Mouse (Mus musculus) liver, embryonic 13.5 days (tissue): ENCODE measurements around the gene Gatb. TPM values are rescaled to one million over a fixed set of nuclear protein-coding genes. Genes with fewer than 3 reads are reported as not detected.
"Not testable (repeated sequence)": the region's sequence is repeated elsewhere in the genome, so short reads cannot be mapped to it uniquely, and the experiment has no call there.

Experiments used
- ATAC-seq: fragments of 200-750 bp; cut with Nextera tagmentation; 2 replicates; pipeline ENCODE4 v1.8.0; 2017; ENCODE audit warnings: low read depth, mild to moderate bottlenecking, moderate number of reproducible peaks, moderate library complexity
- DNase-seq: peaks from one replicate; pipeline ENCODE4 v3.0.0; 2022
- H3K27ac ChIP-seq: fragments of 300-500 bp; sonication (generic); 2 replicates; pipeline ENCODE4 v1.5.1; 2015; ENCODE audit warnings: moderate library complexity, mild to moderate bottlenecking, inconsistent platforms
- H3K27me3 ChIP-seq: fragments of 300-500 bp; sonication (generic); 2 replicates; pipeline ENCODE4 v1.6.1; 2015; ENCODE audit warnings: mild to moderate bottlenecking, inconsistent platforms
- H3K36me3 ChIP-seq: fragments of 300-500 bp; sonication (generic); 2 replicates; pipeline ENCODE4 v1.6.1; 2015; ENCODE audit warnings: mild to moderate bottlenecking, inconsistent platforms
- H3K4me1 ChIP-seq: fragments of 300-500 bp; sonication (generic); replicated peaks from 2 replicates; pipeline ENCODE4 v1.6.1; 2015; ENCODE audit warnings: inconsistent platforms
- H3K4me2 ChIP-seq: fragments of 300-500 bp; sonication (generic); 2 replicates; pipeline ENCODE4 v1.6.1; 2015; ENCODE audit warnings: inconsistent platforms, mild to moderate bottlenecking, moderate library complexity
- H3K4me3 ChIP-seq: fragments of 300-500 bp; sonication (generic); replicated peaks from 2 replicates; pipeline ENCODE4 v1.5.1; 2015; ENCODE audit warnings: mild to moderate bottlenecking, inconsistent platforms
- H3K9ac ChIP-seq: fragments of 300-500 bp; sonication (generic); 2 replicates; pipeline ENCODE4 v1.6.1; 2015; ENCODE audit warnings: mild to moderate bottlenecking, inconsistent platforms
- H3K9me3 ChIP-seq: fragments of 300-500 bp; sonication (generic); replicated peaks from 2 replicates; pipeline ENCODE4 v1.6.1; 2016; ENCODE audit warnings: inconsistent platforms
- WGBS: fragments of 180-500 bp; shearing (Covaris S2); methylation state at CpG from one replicate; pipeline ENCODE4 v1.1.7; 2015; ENCODE audit not compliant: insufficient replicate concordance; 5-methylcytosine and 5-hydroxymethylcytosine counted together
- polyA plus RNA-seq: library from polyadenylated mRNA; unstranded; fragments of >200 nt; fragmentation: Nextera tagmentation; extraction: Ambion mirVana; gene quantifications from 2 replicates; pipeline ENCODE4 v1.2.1, GENCODE M21; 2015

Gatb gene
- polyA plus RNA-seq, 1 experiment from 2014 or later, result 19.9 TPM

DNA sequence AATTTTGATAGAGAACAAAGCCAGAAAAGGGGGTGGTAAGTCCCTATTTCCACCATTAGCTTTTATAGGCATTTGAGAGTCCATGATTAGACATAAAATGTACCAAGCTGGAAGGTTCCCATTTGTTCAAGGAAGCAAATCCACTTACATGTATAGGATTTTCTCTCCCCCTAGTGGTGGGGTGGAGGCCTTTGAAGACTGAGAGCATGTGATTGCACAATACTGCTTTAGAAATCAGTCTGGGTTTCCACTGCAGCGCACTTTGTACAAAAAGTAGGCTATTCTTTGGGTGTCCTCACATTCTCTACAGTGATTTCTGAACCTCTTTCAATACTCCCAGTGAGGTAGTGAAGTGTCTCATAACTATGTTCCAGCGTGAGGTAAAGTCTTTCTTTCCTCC is 2.6 kb upstream of the Gatb start:
- Histone ChIP-seq H3K9ac (no peak overlapping the region), H3K27ac (no peak overlapping the region), H3K4me2 (no peak overlapping the region), H3K36me3 (no peaks in the 10 kb centered on the region), H3K4me3 (no peak overlapping the region), H3K9me3 (no peaks in the 10 kb centered on the region), H3K4me1 (peaks cover 14% of the 10 kb centered on the region), H3K27me3 (no peaks in the 10 kb centered on the region)
- ATAC-seq, result no peak
- no peak for DNase-seq
- WGBS, result 61% methylated on average over 2 of the region's 2 CpGs

DNA sequence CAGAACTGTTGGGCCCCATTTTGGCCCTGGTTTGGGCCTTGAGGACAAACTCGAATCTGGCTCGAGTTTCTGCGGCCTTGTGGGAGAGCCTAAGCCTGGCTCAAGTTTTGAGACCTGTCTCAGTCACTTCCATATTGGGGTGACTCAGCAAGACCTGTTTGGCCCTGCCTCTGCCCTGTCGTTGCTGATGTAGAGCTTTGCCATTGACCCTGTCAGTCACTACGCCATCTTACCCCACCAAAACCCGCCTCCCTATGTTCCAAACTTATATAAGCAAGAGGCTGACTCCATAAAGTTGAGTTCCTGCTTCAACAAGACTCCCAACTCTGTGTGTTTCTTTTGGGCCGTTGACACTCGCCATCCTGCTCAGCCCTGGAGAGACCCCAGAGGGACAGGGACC is 1.4 kb upstream of the Gatb start:
- DNase-seq, H3K27me3 ChIP-seq, ATAC-seq, H3K36me3 ChIP-seq, H3K4me3 ChIP-seq, H3K27ac ChIP-seq, H3K9ac ChIP-seq, H3K9me3 ChIP-seq: not testable (repeated sequence)
- 78% methylated on average over 8 of the region's 8 CpGs for WGBS
- peak overlapping the region; percentile 80; the same call in 1 of the 2 replicates for H3K4me2 ChIP-seq
- peaks cover 14% of the 10 kb centered on the region for H3K4me1 ChIP-seq

DNA sequence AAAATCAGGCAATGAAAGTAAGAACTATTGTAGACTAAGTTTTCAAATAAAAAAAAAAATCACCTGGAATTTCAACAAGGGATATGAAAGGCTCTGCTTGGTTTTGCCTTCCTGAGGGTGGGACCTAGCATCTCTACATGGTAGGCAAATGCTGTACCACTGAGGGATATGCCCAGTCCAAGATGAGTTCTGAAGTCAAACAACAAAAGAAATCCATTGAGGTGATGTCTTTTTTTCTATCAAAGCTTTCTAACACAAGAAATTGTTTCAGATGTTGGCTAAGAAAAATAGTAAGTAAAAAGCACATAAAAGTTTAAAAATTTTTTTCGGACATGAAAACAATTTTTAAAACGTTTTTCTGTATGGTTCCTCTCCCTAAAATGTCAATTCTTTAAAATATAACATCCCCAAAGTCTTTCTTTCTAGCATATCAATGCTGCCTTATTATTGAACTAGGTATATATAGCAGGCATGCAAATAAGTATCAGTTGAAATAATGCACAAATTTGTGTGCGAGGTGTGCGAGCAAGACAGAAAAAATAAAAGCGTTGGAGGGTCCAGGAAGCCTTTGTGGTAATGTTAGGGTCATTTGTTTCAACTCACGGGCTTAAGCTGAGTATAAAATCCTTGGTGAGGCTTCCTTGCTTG is 579 bp upstream of the Gatb start:
- Histone ChIP-seq H3K4me2 (peak overlapping the region; percentile 80), H3K4me3 (peak overlapping the region; percentile 71), H3K9ac (peak overlapping the region; percentile 69), H3K27ac (peak overlapping the region; percentile 55; the same call in 1 of the 2 replicates), H3K36me3 (no peaks in the 10 kb centered on the region), H3K9me3 (no peaks in the 10 kb centered on the region), H3K27me3 (no peaks in the 10 kb centered on the region), H3K4me1 (peaks cover 14% of the 10 kb centered on the region)
- no peak for DNase-seq
- 21% methylated on average over 6 of the region's 6 CpGs for WGBS
- peak; percentile 6; the same call in 1 of the 2 replicates for ATAC-seq

DNA sequence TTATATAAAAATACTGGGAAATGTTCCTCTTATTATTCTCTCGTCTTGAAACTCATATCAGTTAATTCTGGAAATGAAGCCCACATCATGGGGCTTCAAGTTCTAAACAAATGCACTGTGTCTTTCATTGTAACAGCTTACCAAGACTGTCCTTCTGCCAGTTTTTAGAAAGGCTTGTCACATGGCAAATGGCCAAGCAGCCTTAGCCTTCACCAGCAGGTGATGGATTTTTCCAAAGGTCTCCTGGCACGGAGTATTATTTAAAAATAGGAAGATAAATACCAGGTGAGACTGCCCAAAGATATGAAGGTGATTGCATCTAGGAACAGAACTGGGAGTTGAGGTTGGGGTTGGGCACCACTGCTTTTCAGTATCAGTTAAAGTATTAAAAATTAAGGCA is 8.8 kb downstream of the Gatb start:
- no peaks in the 10 kb centered on the region; the same call in 1 of the 2 replicates for H3K36me3 ChIP-seq
- no peak overlapping the region for H3K27ac ChIP-seq
- ATAC-seq (no peak), DNase-seq (no peak)
- peaks cover 44% of the 10 kb centered on the region for H3K4me1 ChIP-seq
- H3K4me2 ChIP-seq, result no peak overlapping the region
- H3K27me3 ChIP-seq, result no peaks in the 10 kb centered on the region
- no peaks in the 10 kb centered on the region for H3K9me3 ChIP-seq
- 71% methylated on average over 2 of the region's 2 CpGs for WGBS
- H3K4me3 ChIP-seq, result no peak overlapping the region
- H3K9ac ChIP-seq, result no peak overlapping the region

DNA sequence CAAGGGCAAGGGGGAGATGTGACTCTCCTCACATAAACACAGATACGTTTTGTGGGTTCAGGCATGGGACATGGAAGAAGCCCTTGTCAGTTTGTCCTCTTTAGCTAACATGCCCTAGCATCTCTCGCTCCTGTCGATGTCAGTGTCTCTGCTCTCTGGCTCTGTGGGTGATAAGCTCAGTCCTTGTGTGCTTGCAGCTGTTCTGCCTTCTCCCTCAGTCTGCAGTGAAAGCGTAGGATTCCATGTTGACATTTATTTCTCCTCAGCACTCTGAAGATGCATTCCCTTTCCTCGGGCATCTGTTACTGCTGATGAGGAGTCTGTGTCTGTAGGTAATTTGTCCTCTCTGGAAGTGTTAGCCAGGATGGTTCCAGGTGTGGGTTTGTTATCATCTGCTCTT is 9.3 kb downstream of the Gatb start:
- H3K4me2 ChIP-seq, result no peak overlapping the region
- H3K4me3 ChIP-seq, result no peak overlapping the region
- H3K27me3 ChIP-seq, result no peaks in the 10 kb centered on the region
- DNase-seq (no peak), ATAC-seq (no peak)
- WGBS, result 60% methylated on average over 5 of the region's 5 CpGs
- H3K27ac ChIP-seq, result no peak overlapping the region
- no peaks in the 10 kb centered on the region; the same call in 1 of the 2 replicates for H3K36me3 ChIP-seq
- no peak overlapping the region for H3K9ac ChIP-seq
- peaks cover 47% of the 10 kb centered on the region for H3K4me1 ChIP-seq
- no peaks in the 10 kb centered on the region for H3K9me3 ChIP-seq

DNA sequence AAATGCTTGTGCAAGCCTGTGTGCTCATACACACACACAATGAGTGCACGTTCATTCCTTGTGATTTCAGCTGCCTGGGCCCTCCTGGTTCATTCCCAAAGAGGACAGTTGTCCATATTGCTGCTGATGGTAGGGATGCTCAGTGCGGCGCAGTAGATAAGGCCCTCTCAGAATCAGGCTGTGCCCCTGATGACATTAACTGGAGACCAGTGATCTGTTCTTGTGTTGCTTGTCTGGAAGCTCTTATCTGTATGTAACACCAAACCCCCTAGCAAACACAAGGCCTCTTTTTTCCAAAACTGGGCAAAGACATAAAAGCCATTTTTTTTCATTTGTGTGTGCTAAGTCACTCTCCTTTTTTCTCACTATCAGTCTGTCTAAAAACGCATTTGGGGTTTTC is 11.0 kb downstream of the Gatb start:
- WGBS, result 21% methylated on average over 4 of the region's 4 CpGs
- Histone ChIP-seq H3K4me3 (no peak overlapping the region), H3K27me3 (no peaks in the 10 kb centered on the region), H3K9me3 (no peaks in the 10 kb centered on the region), H3K9ac (no peak overlapping the region), H3K27ac (0 out of 2 replicates have a peak overlapping the region, but pooled peaks have one; percentile 31), H3K4me2 (peak overlapping the region; percentile 27; the same call in 1 of the 2 replicates), H3K4me1 (peaks cover 61% of the 10 kb centered on the region), H3K36me3 (no peaks in the 10 kb centered on the region; the same call in 1 of the 2 replicates)
- DNase-seq, result peak; percentile 62
- ATAC-seq, result peak; percentile 92

DNA sequence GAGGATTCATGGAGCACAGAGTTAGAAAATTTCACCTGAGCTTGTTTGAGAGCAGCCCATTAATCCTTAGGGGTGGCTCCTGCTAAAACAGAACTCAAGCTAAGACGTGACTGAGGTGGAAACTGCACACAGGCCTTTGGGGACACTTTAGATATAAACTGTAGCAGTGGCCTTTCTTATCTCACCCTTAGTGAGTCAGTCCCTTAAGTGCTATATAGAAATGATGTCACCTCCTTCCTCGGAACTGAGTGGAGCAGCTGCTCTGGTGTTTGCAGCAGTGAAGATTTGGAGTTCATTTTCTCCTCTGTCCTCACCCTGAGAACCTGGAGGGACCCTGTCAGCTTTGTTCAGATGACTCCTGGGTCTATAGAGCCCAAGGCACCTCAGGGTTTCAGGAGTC is 14.8 kb downstream of the Gatb start:
- ATAC-seq (peak; percentile 78), DNase-seq (peak; percentile 28)
- no peak overlapping the region for H3K9ac ChIP-seq
- no peak overlapping the region for H3K4me3 ChIP-seq
- H3K27me3 ChIP-seq, result no peaks in the 10 kb centered on the region
- H3K4me1 ChIP-seq, result peaks cover 74% of the 10 kb centered on the region
- no peaks in the 10 kb centered on the region for H3K9me3 ChIP-seq
- peak overlapping the region; percentile 21; the same call in 1 of the 2 replicates for H3K4me2 ChIP-seq
- H3K27ac ChIP-seq, result peak overlapping the region; percentile 63
- WGBS, result 16% methylated on average over 2 of the region's 2 CpGs
- H3K36me3 ChIP-seq, result no peaks in the 10 kb centered on the region

DNA sequence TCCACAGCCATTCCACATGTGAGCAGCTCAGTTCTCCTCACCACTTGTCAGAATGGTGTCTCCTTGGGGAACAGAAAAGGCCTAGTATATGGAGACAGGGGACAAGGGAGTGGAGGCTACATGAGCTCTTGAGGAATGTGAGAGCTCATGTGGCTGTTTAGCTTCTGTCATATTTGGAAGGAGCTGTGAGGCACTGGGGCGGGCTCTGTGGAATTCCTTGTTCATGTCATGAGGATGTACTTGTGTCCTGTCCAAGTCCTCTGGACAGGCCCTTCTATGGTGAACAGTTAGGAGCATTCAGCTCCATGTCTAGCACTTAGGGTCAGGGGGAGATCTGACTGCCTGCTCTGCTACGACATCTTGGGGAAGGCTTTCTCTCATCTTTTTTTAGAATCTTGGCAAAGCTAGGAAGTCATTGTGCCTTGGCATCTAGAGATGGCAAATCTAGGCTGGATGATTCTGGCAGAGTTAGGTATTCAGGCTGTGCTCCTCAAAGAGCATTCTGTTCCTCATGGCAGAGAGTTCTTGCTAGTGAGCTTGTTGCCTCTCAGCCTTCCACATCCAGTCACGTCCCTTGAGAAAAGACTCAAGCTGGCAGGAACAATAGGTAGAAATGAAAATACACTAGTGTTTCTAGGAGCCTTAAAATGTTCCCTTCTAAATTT is 16.3 kb downstream of the Gatb start:
- WGBS, result 86% methylated on average over 3 of the region's 3 CpGs
- no peak overlapping the region for H3K4me3 ChIP-seq
- H3K4me1 ChIP-seq, result peaks cover 62% of the 10 kb centered on the region
- H3K9me3 ChIP-seq, result no peaks in the 10 kb centered on the region
- H3K27ac ChIP-seq, result no peak overlapping the region
- no peaks in the 10 kb centered on the region for H3K27me3 ChIP-seq
- DNase-seq (no peak), ATAC-seq (no peak)
- no peaks in the 10 kb centered on the region for H3K36me3 ChIP-seq
- no peak overlapping the region for H3K4me2 ChIP-seq
- H3K9ac ChIP-seq, result no peak overlapping the region

DNA sequence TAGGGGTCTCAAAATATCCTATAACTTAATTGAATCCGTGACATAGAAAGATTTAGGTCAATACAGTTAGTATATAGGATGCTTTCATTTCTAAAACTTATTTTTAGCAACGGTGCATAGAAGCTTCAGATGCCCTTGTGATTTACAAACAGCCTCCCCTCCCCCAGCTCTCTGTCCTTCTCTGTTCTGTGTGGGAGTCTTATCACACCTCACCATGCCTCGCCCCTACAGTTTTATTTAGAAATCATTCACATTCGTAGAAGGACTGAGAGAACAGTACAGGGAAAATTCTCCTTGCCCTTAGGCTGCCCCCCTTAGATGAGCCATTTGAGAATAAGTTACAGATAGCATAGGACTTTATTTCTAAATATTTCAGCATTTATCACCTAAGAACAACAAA is 18.1 kb downstream of the Gatb start:
- H3K36me3 ChIP-seq, result no peaks in the 10 kb centered on the region
- peaks cover 45% of the 10 kb centered on the region for H3K4me1 ChIP-seq
- DNase-seq (peak; percentile 63), ATAC-seq (peak; percentile 87)
- H3K27me3 ChIP-seq, result no peaks in the 10 kb centered on the region
- WGBS, result 22% methylated on average over 4 of the region's 4 CpGs
- no peak overlapping the region for H3K4me3 ChIP-seq
- no peak overlapping the region for H3K27ac ChIP-seq
- H3K9me3 ChIP-seq, result no peaks in the 10 kb centered on the region
- no peak overlapping the region for H3K9ac ChIP-seq
- H3K4me2 ChIP-seq, result peak overlapping the region; percentile 20; the same call in 1 of the 2 replicates

DNA sequence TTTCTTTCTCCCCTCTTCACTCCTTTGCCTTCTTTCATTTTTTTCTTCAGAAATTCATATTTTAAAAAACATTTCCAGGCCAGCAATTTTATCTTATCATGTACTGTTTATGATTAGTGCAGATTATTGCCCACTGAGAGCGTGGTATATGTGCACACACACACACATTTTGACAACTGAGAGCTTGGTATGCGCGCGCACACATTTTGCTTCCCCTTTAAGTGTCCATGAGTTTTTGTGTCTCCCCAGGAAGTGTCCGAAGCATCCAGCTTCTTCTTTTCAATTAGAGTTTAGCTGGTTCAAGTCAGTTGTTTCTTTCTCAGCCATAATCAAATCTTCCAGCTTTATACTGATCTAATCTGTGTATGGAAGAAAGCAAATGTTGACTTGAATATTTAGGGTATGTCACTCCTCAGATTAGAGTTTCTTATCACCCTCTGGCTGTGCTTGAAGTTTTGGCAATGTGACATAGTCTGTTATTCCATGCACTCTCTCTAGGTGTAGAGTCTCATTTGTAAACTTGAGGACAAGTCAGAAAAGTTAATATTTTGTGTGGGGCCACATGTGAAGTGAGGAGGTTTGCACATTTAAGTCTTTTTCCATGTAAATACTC is 18.8 kb downstream of the Gatb start:
- ATAC-seq (no peak), DNase-seq (no peak)
- Histone ChIP-seq H3K4me1 (peaks cover 39% of the 10 kb centered on the region), H3K9me3 (no peaks in the 10 kb centered on the region), H3K27ac (peak overlapping the region; percentile 69), H3K36me3 (no peaks in the 10 kb centered on the region), H3K4me2 (no peak overlapping the region; the same call in 1 of the 2 replicates), H3K9ac (no peak overlapping the region), H3K4me3 (no peak overlapping the region), H3K27me3 (no peaks in the 10 kb centered on the region)
- 57% methylated on average over 5 of the region's 5 CpGs for WGBS

DNA sequence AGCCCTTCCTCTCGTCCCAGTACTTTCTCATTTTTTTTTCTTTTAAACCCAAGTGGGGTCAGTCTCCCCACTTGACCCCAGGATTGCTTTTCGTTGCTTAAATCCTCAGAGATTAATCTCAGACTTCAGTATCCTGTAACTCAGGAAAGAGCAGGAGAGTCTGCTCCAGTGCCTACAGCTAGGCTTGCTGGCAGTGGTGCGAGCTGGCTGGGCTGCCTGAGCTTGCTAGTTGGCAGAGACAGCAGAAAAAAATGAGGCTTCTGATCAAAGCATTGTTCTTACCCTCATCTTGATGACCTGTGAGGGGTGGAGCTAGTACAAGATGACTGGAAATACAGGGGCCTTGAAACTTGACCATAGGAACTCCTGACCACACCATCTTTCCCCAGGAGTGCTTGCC is 20.5 kb downstream of the Gatb start:
- no peak for DNase-seq
- H3K9me3 ChIP-seq, result no peaks in the 10 kb centered on the region
- ATAC-seq, result no peak
- no peaks in the 10 kb centered on the region for H3K36me3 ChIP-seq
- H3K4me2 ChIP-seq, result no peak overlapping the region
- H3K4me3 ChIP-seq, result no peak overlapping the region
- no peak overlapping the region for H3K27ac ChIP-seq
- no peak overlapping the region for H3K9ac ChIP-seq
- WGBS, result 73% methylated on average over 3 of the region's 3 CpGs
- H3K27me3 ChIP-seq, result no peaks in the 10 kb centered on the region
- peaks cover 26% of the 10 kb centered on the region for H3K4me1 ChIP-seq
